Mouse (Mus musculus): ENCODE data around the gene Fam126b.

- TF ChIP-seq CTCF (IDR thresholded peaks at IDR 0.05; ENCODE audit: low read depth) (no peak), EP300 (optimal IDR thresholded peaks at IDR 0.05) (no peak)
These were observed 30.1 kb upstream of the Fam126b start for GRCm38 (mm10) chr1:58616176-58616575.

Measured in stomach, postnatal 0 days (tissue).